Mouse (Mus musculus) liver, postnatal 0 days (tissue): Measurements from ENCODE around the gene Plekhg1.

Experiments
- CTCF ChIP-seq: sonication (generic); IDR thresholded peaks from 2 replicates; pipeline ENCODE4 v1.5.1; 2016; ENCODE audit warnings: antibody characterized with exemption, low read depth
- EP300 ChIP-seq: IDR thresholded peaks from 2 replicates; pipeline ENCODE4 v1.6.1; 2016; ENCODE audit warnings: antibody characterized with exemption, low read depth, mild to moderate bottlenecking

DNA sequence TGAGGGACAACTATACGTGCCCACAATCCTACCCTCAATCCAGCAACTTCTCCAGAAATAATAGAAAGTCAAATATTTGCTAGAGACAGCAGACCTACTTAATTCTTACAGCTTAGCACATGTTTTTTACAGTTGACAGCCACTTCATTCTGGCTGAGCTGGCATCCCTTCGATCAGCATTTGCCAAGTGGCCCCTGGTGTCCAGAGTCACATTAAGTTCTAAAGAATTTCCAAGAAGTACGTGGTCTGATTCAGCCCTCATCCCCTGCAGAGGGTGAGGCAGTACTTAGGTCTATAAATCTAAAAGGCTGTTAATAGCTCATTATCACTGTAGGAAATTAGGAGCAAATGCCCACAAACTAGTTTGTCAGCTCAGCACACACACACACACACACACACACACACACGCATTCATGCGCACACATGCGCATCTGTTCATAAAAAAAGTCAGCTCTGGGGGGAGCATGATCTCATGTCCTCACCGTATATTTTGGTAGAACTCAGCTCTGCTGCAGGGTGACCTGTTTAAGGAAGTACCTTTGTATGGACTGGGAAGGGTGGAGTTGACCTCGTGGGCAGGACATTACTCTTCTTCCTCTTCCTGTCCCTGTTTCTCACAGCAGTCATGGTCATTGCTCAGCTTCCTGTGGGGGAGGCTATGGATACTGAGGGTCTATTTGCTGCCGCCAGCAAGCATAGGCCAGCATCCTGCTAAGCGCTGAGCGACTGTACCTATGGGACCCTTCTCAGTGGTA, 91.6 kb downstream of the Plekhg1 start:
- no peak for TF ChIP-seq CTCF
- peak; percentile 46; the same call in 1 of the 2 replicates for TF ChIP-seq EP300
